Mouse (Mus musculus) liver, embryonic 11.5 days (tissue): ENCODE results near the gene Tedc2. TPM values are rescaled to one million over a fixed set of nuclear protein-coding genes. Genes with fewer than 3 reads are reported as not detected.

ENCODE experiments used
- ATAC-seq: fragments of 200-750 bp; cut with Nextera tagmentation; replicated peaks from 2 replicates; pipeline ENCODE4 v1.8.0; 2017; ENCODE audit warnings: moderate number of reproducible peaks, mild to moderate bottlenecking, moderate TSS enrichment, moderate library complexity; ENCODE audit not compliant: low FRiP score
- DNase-seq: peaks from one replicate; pipeline ENCODE4 v3.0.0-alpha.2; 2017; ENCODE audit warnings: low spot score
- H3K27ac ChIP-seq: fragments of 300-500 bp; sonication (generic); 2 replicates; pipeline ENCODE4 v1.5.1; 2014; ENCODE audit warnings: mild to moderate bottlenecking, low read depth, low read length, control low read depth
- H3K27me3 ChIP-seq: fragments of 300-500 bp; sonication (generic); replicated peaks from 2 replicates; pipeline ENCODE4 v1.6.1; 2014; ENCODE audit warnings: low read length, mixed read lengths; ENCODE audit not compliant: control insufficient read depth, insufficient read depth
- H3K36me3 ChIP-seq: fragments of 300-500 bp; sonication (generic); 2 replicates; pipeline ENCODE4 v1.6.1; 2014; ENCODE audit warnings: mild to moderate bottlenecking, low read length, moderate library complexity, mixed read lengths; ENCODE audit not compliant: control insufficient read depth, insufficient read depth
- H3K4me1 ChIP-seq: fragments of 300-500 bp; sonication (generic); replicated peaks from 2 replicates; pipeline ENCODE4 v1.6.1; 2014; ENCODE audit warnings: low read length, mixed read lengths; ENCODE audit not compliant: control insufficient read depth, insufficient read depth
- H3K4me2 ChIP-seq: fragments of 300-500 bp; sonication (generic); 2 replicates; pipeline ENCODE4 v1.6.1; 2014; ENCODE audit warnings: mild to moderate bottlenecking, control low read depth, moderate library complexity
- H3K4me3 ChIP-seq: fragments of 300-500 bp; sonication (generic); 2 replicates; pipeline ENCODE4 v1.5.1; 2014; ENCODE audit warnings: low read depth, low read length, control low read depth
- H3K9ac ChIP-seq: fragments of 300-500 bp; sonication (generic); 2 replicates; pipeline ENCODE4 v1.6.1; 2014; ENCODE audit warnings: low read depth, low read length, control low read depth
- H3K9me3 ChIP-seq: fragments of 300-500 bp; sonication (generic); 2 replicates; pipeline ENCODE4 v1.6.1; 2016; ENCODE audit warnings: low read length, inconsistent platforms, mixed read lengths; ENCODE audit not compliant: control insufficient read depth
- WGBS: fragments of 180-500 bp; shearing (Covaris S2); extraction: QIAGEN DNeasy Blood & Tissue Kit; methylation state at CpG from one replicate; pipeline ENCODE4 v1.1.7; 2014; 5-methylcytosine and 5-hydroxymethylcytosine counted together
- polyA plus RNA-seq: library from polyadenylated mRNA; unstranded; fragments of >200 nt; fragmentation: Nextera tagmentation; extraction: Ambion mirVana; gene quantifications from 2 replicates; pipeline ENCODE4 v1.2.1, GENCODE M21; 2014

Tedc2 gene
- polyA plus RNA-seq, 1 experiment from 2014 or later, result 17.2 TPM

DNA sequence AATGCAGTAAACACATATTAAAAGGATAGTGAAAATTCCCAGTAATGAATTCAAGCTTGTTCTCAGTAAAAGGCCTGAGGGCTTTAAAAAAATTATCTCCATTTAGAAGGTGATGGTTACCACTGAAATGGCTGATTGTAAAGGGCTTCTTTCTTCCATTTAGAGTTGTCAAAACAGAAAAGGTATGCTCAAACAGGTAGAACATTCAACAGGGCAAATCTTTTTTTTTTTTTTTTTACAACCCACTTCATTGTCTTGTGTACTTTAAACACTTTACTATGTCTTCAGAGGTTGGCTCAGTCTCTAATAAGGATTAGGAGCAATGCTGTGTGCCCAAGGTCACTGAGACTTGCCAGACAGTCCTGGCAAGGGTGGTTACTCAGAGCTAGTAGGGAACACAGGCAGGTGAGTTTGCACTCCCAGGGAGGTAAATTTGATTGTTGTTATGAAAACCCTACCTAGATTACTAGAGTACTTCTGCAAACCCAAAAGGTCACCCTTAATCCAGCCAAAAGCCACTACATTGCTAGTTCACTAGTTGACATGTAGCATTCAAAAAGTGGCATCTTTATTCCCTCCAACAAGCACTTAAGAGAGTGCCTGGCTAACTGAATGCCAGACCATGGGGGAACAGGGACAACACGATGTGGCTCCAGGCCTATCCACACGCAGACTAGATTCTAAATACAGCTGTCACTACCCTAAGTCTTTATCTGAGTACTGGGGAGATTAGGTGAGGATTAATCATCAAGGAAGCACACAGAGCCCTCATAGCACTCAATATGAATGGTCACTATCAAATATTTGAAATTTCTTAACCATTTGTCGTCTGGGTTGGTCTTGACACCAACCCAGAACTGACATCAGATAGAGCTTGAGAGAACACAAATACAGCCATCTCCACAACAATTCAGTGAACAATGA, 16.8 kb downstream of the Tedc2 start:
- ATAC-seq (no peak), DNase-seq (no peak)
- Histone ChIP-seq H3K36me3 (peaks cover 5% of the 10 kb centered on the region; the same call in 1 of the 2 replicates), H3K4me2 (peak overlapping the region; percentile 100), H3K27ac (peak overlapping the region; percentile 95), H3K4me1 (peaks cover 93% of the 10 kb centered on the region), H3K9ac (peak overlapping the region; percentile 91), H3K27me3 (peaks cover 12% of the 10 kb centered on the region), H3K4me3 (peak overlapping the region; percentile 72), H3K9me3 (no peaks in the 10 kb centered on the region)
- WGBS, result 38% methylated on average over 3 of the region's 3 CpGs

GRCm38 (mm10) chr17:24203068-24203467, 17.6 kb downstream of the Tedc2 start:
- Histone ChIP-seq H3K4me1 (peaks cover 93% of the 10 kb centered on the region), H3K27ac (peak overlapping the region; percentile 95), H3K4me3 (peak overlapping the region; percentile 72; the same call in 1 of the 2 replicates), H3K27me3 (peaks cover 9% of the 10 kb centered on the region), H3K36me3 (peaks cover 5% of the 10 kb centered on the region; the same call in 1 of the 2 replicates), H3K4me2 (peak overlapping the region; percentile 100), H3K9ac (peak overlapping the region; percentile 91), H3K9me3 (no peaks in the 10 kb centered on the region)
- ATAC-seq (peak; percentile 78), DNase-seq (peak; percentile 72)
- WGBS, result 19% methylated on average over 4 of the region's 4 CpGs

GRCm38 (mm10) chr17:24201092-24201491, 19.6 kb downstream of the Tedc2 start:
- WGBS, result 70% methylated on average over 4 of the region's 4 CpGs
- H3K9me3 ChIP-seq, result no peaks in the 10 kb centered on the region
- peak overlapping the region; percentile 76; the same call in 1 of the 2 replicates for H3K27ac ChIP-seq
- peaks cover 5% of the 10 kb centered on the region; the same call in 1 of the 2 replicates for H3K36me3 ChIP-seq
- no peaks in the 10 kb centered on the region for H3K27me3 ChIP-seq
- no peak overlapping the region for H3K4me3 ChIP-seq
- H3K9ac ChIP-seq, result 0 out of 2 replicates have a peak overlapping the region, but pooled peaks have one; percentile 12
- H3K4me1 ChIP-seq, result peaks cover 91% of the 10 kb centered on the region
- ATAC-seq (no peak), DNase-seq (no peak)
- H3K4me2 ChIP-seq, result peak overlapping the region; percentile 14; the same call in 1 of the 2 replicates

GRCm38 (mm10) chr17:24199741-24200140, 20.9 kb downstream of the Tedc2 start:
- H3K9ac ChIP-seq, result peak overlapping the region; percentile 61
- peaks cover 8% of the 10 kb centered on the region; the same call in 1 of the 2 replicates for H3K36me3 ChIP-seq
- H3K27me3 ChIP-seq, result no peaks in the 10 kb centered on the region
- DNase-seq (no peak), ATAC-seq (no peak; the same call in 1 of the 2 replicates)
- peaks cover 87% of the 10 kb centered on the region for H3K4me1 ChIP-seq
- H3K4me2 ChIP-seq, result peak overlapping the region; percentile 52
- peak overlapping the region; percentile 76 for H3K27ac ChIP-seq
- H3K4me3 ChIP-seq, result peak overlapping the region; percentile 2; the same call in 1 of the 2 replicates
- WGBS, result 51% methylated on average over 4 of the region's 4 CpGs
- H3K9me3 ChIP-seq, result no peaks in the 10 kb centered on the region

- peak overlapping the region; percentile 61 for H3K9ac ChIP-seq
- DNase-seq (no peak), ATAC-seq (peak; percentile 60)
- 63% methylated on average over 4 of the region's 4 CpGs for WGBS
- peak overlapping the region; percentile 24; the same call in 1 of the 2 replicates for H3K4me3 ChIP-seq
- no peaks in the 10 kb centered on the region for H3K9me3 ChIP-seq
- H3K27ac ChIP-seq, result peak overlapping the region; percentile 76
- peak overlapping the region; percentile 52 for H3K4me2 ChIP-seq
- peaks cover 8% of the 10 kb centered on the region; the same call in 1 of the 2 replicates for H3K36me3 ChIP-seq
- H3K4me1 ChIP-seq, result peaks cover 82% of the 10 kb centered on the region
- H3K27me3 ChIP-seq, result no peaks in the 10 kb centered on the region
These were observed 21.4 kb downstream of the Tedc2 start for GRCm38 (mm10) chr17:24199252-24199651.

- peaks cover 8% of the 10 kb centered on the region; the same call in 1 of the 2 replicates for H3K36me3 ChIP-seq
- no peaks in the 10 kb centered on the region for H3K9me3 ChIP-seq
- DNase-seq, result no peak
- peak overlapping the region; percentile 10 for H3K4me2 ChIP-seq
- H3K4me1 ChIP-seq, result peaks cover 77% of the 10 kb centered on the region
- WGBS, result 46% methylated on average over 15 of the region's 15 CpGs
- peak overlapping the region; percentile 11; the same call in 1 of the 2 replicates for H3K27ac ChIP-seq
- H3K4me3 ChIP-seq, result no peak overlapping the region
- H3K27me3 ChIP-seq, result no peaks in the 10 kb centered on the region
- peak; percentile 46; the same call in 1 of the 2 replicates for ATAC-seq
- peak overlapping the region; percentile 28; the same call in 1 of the 2 replicates for H3K9ac ChIP-seq
These were observed 23.4 kb downstream of the Tedc2 start for GRCm38 (mm10) chr17:24197032-24197824.

DNA sequence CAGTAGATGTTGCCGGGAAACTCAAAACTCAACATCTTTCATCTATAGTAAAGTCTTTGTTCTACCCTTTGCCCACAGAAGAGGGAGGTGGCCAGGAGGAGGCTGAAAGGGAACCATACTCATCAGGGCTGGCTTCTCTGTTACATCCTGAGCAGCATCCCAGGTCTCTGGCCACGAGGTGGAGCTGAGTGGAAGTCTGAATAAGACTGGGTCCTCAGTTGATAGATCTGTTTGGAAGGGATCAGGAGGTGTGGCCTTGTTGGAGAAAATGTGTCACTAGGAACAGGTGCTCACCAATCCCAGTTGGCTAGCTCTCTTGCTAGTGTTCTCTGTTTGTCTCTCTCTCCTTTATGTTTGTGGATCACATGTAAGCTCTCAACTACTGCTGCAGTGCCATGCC, 25.3 kb downstream of the Tedc2 start:
- H3K9me3 ChIP-seq, result no peaks in the 10 kb centered on the region
- WGBS, result 74% methylated on average over 2 of the region's 2 CpGs
- DNase-seq (no peak), ATAC-seq (no peak)
- no peaks in the 10 kb centered on the region for H3K27me3 ChIP-seq
- H3K4me1 ChIP-seq, result peaks cover 62% of the 10 kb centered on the region
- no peak overlapping the region for H3K4me2 ChIP-seq
- peaks cover 3% of the 10 kb centered on the region; the same call in 1 of the 2 replicates for H3K36me3 ChIP-seq
- no peak overlapping the region for H3K4me3 ChIP-seq
- no peak overlapping the region for H3K27ac ChIP-seq
- no peak overlapping the region for H3K9ac ChIP-seq

- H3K4me3 ChIP-seq, result no peak overlapping the region
- 82% methylated on average over 5 of the region's 5 CpGs for WGBS
- peaks cover 6% of the 10 kb centered on the region; the same call in 1 of the 2 replicates for H3K36me3 ChIP-seq
- peak overlapping the region; percentile 34; the same call in 1 of the 2 replicates for H3K9ac ChIP-seq
- no peaks in the 10 kb centered on the region for H3K9me3 ChIP-seq
- peaks cover 46% of the 10 kb centered on the region for H3K4me1 ChIP-seq
- ATAC-seq, result no peak; the same call in 1 of the 2 replicates
- H3K27me3 ChIP-seq, result no peaks in the 10 kb centered on the region
- DNase-seq, result no peak
- H3K4me2 ChIP-seq, result no peak overlapping the region
- no peak overlapping the region for H3K27ac ChIP-seq
These were observed 26.9 kb downstream of the Tedc2 start for GRCm38 (mm10) chr17:24193769-24194168.
